Mouse (Mus musculus) liver, adult 2 months (tissue): Measurements from ENCODE around the gene Ubqln1.

Experiments used
- CTCF ChIP-seq: fragments of 200-500 bp; IDR thresholded peaks from 2 replicates; pipeline ENCODE4 v1.5.1; 2011; ENCODE audit warnings: low read depth, low read length, control low read depth
- POLR2A ChIP-seq: fragments of 200-500 bp; IDR thresholded peaks from 2 replicates; pipeline ENCODE4 v1.6.1; 2011; ENCODE audit warnings: low read length, control low read depth; ENCODE audit not compliant: insufficient read depth; ENCODE audit errors: extremely low read depth

- TF ChIP-seq CTCF (no peak), POLR2A (no peak)
Observed at GRCm38 (mm10) chr13:58261674-58262073, 46.2 kb upstream of the Ubqln1 start.
